Mouse (Mus musculus): ENCODE data around the gene D6Ertd527e.

The D6Ertd527e gene

DNA sequence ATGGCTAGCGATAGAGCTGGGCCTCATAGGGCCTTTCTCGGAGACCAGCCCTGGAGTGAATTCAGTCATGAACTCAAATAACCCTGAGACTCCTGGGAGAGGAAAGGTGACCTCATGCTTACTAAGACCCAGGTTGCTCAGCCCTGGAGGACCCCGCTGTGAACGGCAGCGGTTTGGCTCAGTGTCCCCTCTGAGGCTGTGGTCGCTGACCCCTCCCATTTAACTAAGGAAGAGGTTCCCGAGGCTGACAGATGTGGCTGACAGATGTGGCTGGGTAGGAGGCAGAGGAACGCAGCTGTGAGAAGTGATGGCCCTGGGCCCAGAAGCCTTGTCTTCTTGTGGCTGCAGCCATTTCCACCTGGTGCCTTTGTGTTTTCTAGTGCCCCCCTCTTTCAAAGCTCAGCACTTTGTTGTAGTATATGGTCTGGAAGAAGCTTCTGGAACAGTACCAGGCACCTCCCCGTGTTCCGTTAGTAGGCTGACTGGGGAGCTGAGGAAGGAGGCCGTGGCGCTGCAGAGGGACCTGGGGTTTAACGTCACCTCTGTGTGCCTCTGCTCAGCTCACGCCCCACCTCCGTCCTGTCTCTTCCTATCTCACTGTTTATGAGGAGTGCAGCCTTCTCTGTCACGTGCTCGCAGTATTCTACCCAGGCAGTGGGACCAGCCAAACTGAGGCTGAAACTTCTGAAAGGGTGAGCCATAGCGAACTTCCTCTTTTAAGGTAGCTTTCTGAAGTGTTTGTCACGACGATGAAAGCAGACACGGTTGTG lies 48.1 kb downstream of the D6Ertd527e start:
- DNase-seq (ENCODE audit: low spot score): no peak

DNA sequence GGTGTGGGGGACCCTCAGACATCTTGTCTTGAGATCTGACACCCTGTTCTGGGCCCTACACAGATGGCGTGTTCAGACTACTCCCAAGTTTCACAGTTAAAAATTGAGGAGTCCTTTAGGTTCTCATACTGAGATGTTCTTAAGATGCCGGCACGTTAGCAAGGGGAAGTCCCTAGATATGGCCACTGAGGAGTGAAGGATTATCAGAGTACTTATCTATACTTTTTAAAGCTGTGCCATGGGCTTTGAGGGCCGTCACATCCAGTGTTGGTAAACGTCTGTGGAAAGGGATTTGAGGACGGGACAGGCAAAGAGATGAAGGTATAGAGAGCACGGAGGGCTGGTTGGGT lies 48.7 kb downstream of the D6Ertd527e start:
- no peak for DNase-seq (ENCODE audit: low spot score)

DNA sequence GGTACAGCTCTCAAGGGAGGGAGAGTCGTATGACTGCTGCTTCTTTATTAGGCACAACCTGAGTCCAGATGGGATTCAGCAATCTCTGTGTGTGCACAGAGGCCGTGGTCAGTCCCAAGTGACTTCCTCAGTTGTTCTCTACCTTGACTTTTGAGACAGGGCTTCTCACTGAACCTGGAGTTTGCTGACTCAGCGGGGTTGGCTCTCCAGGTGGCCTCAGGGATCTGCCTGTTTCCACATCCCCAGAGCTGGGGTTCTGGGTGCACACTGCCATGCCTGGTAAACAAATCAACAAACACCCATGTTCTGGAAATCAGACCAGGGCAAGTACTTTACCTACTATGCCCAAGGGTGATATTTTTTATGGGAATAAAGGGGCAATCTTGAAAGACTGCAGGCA lies 49.3 kb downstream of the D6Ertd527e start:
- DNase-seq (ENCODE audit: low spot score): no peak

DNA sequence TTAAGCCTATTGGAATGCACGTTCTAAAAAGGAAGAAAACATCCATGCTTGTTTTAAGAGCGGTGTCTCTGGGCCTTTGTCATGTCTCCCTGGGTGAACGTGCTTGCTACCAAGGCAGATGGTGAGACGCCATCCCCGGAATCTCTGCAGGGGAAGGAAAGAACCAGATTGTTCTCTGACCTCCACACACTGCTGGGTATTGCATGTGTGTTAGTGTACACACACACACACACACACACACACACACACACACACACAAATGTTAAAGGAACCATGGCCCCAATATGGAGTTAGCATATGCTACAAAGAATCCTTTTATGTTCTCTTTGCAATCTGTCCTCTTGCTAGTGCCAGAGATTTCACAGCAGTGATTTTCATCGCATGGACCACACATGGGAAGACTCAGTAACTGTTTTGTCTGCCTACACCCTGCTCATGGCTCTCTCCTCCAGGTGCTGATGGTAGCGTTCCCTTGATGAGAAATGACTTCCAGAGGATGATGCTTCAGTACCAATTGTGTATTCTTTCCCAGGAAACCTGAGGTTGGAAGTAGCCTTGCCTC lies 53.6 kb downstream of the D6Ertd527e start:
- DNase-seq (ENCODE audit: low spot score): peak; percentile 21

DNA sequence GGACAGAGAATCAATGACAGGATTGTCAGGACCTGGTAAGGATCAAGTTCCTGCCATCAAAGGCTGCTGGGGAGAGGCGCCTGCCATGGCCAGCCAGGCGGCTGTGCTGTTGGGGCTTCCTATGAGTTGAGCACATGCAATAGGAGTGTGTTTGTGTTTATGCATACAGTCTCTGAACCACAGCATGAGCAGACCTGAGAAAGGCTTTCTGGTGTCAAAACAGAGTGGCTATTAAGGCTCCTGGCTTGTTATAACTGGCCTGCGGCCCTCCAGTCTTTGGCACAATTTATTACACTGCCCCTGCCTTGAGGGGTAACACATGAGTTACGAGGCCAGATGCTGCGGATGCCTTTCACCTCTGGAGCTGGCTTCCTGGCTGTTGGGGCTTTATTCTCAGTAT lies 55.6 kb downstream of the D6Ertd527e start:
- no peak for DNase-seq (ENCODE audit: low spot score)

DNA sequence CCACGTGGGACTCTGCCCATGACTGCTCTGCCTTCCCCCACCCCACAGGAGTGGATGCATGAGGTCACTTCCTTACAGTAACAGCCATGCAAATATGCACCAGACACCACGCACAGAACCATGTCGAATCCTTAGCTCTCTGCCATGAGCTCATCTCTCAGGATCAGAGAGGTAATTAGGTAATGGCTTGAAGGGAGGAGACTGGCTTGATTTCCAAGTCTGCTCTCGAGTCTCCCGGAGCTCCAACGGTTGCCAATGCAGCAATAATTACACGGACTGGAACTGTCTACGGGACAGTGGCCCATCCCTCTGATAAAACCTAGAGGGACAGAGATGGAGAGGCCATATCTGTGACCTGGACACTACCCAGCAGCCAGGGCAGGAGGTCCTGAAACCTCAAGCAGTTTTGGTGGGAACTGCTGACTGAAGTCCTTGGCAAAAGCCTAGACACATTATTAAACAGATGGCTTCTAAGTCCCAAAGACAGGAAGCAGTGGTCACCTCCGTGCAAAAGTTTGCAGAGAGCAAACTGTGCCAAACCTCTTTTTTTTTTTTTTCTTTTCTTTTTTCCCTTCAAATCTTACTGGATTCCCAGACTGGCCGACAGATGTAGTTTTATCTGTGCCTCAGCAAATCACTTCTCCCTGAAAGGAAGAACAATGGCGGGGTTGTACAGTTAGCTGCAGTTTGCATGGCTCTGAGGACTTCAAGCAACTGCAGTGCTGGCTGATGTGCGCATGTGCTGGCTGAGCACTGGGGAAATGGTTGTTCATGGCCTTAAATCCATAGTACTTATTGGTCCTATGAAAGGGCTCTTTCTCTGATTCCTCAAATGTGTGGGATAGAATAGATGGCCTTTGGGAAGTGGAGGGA lies 57.1 kb downstream of the D6Ertd527e start:
- no peak for DNase-seq (ENCODE audit: low spot score)

All from layer of hippocampus, adult 11-12 months (tissue).